Mouse (Mus musculus): Measurements from ENCODE around the gene Zcchc24.

Gene Zcchc24

GRCm38 (mm10) chr14:25774100-25774499, 5.3 kb upstream of the Zcchc24 start:
- DNase-seq, result peak; percentile 47

- no peak for DNase-seq
Observed at GRCm38 (mm10) chr14:25773039-25773438, 4.2 kb upstream of the Zcchc24 start.

- DNase-seq, result no peak
Observed at GRCm38 (mm10) chr14:25769626-25770306, 927 bp upstream of the Zcchc24 start.

- DNase-seq, result peak; percentile 41
Observed at GRCm38 (mm10) chr14:25768261-25768893, 462 bp downstream of the Zcchc24 start.

- peak; percentile 28 for DNase-seq
Observed at GRCm38 (mm10) chr14:25767725-25768203, 1.1 kb downstream of the Zcchc24 start.

GRCm38 (mm10) chr14:25766441-25766840, 2.4 kb downstream of the Zcchc24 start:
- no peak for DNase-seq

- no peak for DNase-seq
Observed at GRCm38 (mm10) chr14:25765921-25766320, 2.9 kb downstream of the Zcchc24 start.

- DNase-seq, result no peak
Observed at GRCm38 (mm10) chr14:25765146-25765545, 3.7 kb downstream of the Zcchc24 start.

GRCm38 (mm10) chr14:25761184-25761583, 7.7 kb downstream of the Zcchc24 start:
- no peak for DNase-seq

- no peak for DNase-seq
Observed at GRCm38 (mm10) chr14:25759981-25760537, 8.8 kb downstream of the Zcchc24 start.

GRCm38 (mm10) chr14:25759551-25759950, 9.3 kb downstream of the Zcchc24 start:
- no peak for DNase-seq

GRCm38 (mm10) chr14:25757917-25758316, 10.9 kb downstream of the Zcchc24 start:
- DNase-seq, result no peak

- DNase-seq, result no peak
Observed at GRCm38 (mm10) chr14:25756385-25756990, 12.4 kb downstream of the Zcchc24 start.

- DNase-seq, result no peak
Observed at GRCm38 (mm10) chr14:25755541-25755940, 13.3 kb downstream of the Zcchc24 start.

- DNase-seq, result no peak
Observed at GRCm38 (mm10) chr14:25754531-25755484, 14.0 kb downstream of the Zcchc24 start.

GRCm38 (mm10) chr14:25753021-25753420, 15.8 kb downstream of the Zcchc24 start:
- no peak for DNase-seq

GRCm38 (mm10) chr14:25751067-25751466, 17.8 kb downstream of the Zcchc24 start:
- no peak for DNase-seq

GRCm38 (mm10) chr14:25750448-25751015, 18.3 kb downstream of the Zcchc24 start:
- no peak for DNase-seq

GRCm38 (mm10) chr14:25749143-25749909, 19.5 kb downstream of the Zcchc24 start:
- DNase-seq, result peak; percentile 9

GRCm38 (mm10) chr14:25747996-25748756, 20.7 kb downstream of the Zcchc24 start:
- DNase-seq, result no peak

Data from liver (tissue).